Mouse (Mus musculus) embryonic facial prominence, embryonic 10.5 days (tissue): ENCODE measurements around the gene Tmem63a. TPM values are rescaled to one million over a fixed set of nuclear protein-coding genes. Genes with fewer than 3 reads are reported as not detected.

Experiments
- DNase-seq: peaks from one replicate; pipeline ENCODE4 v3.0.0-alpha.2; 2017; ENCODE audit warnings: low spot score
- H3K27ac ChIP-seq: fragments of 300-500 bp; sonication (generic); replicated peaks from 2 replicates; pipeline ENCODE4 v1.5.1; 2016; ENCODE audit warnings: mild to moderate bottlenecking
- H3K27me3 ChIP-seq: fragments of 300-500 bp; sonication (generic); replicated peaks from 2 replicates; pipeline ENCODE4 v1.6.1; 2016; ENCODE audit warnings: low read depth, mild to moderate bottlenecking; ENCODE audit not compliant: poor library complexity, severe bottlenecking
- H3K36me3 ChIP-seq: fragments of 300-500 bp; sonication (generic); replicated peaks from 2 replicates; pipeline ENCODE4 v1.6.1; 2016; ENCODE audit warnings: mild to moderate bottlenecking, moderate library complexity
- H3K4me1 ChIP-seq: fragments of 300-500 bp; sonication (generic); 2 replicates; pipeline ENCODE4 v1.6.1; 2016
- H3K4me3 ChIP-seq: fragments of 300-500 bp; sonication (generic); 2 replicates; pipeline ENCODE4 v1.5.1; 2016; ENCODE audit warnings: mild to moderate bottlenecking, moderate library complexity
- H3K9me3 ChIP-seq: fragments of 300-500 bp; sonication (generic); 2 replicates; pipeline ENCODE4 v1.6.1; 2016; ENCODE audit warnings: mild to moderate bottlenecking
- WGBS: fragments of 180-500 bp; shearing (Covaris S2); methylation state at CpG from one replicate; pipeline ENCODE4 v1.1.7; 2016; 5-methylcytosine and 5-hydroxymethylcytosine counted together
- polyA plus RNA-seq: library from polyadenylated mRNA; unstranded; fragments of >200 nt; fragmentation: Nextera tagmentation; extraction: Ambion mirVana; gene quantifications from 2 replicates; pipeline ENCODE4 v1.2.1, GENCODE M21; 2016

Tmem63a gene
- polyA plus RNA-seq, 1 experiment from 2014 or later, result 4.3 TPM

DNA sequence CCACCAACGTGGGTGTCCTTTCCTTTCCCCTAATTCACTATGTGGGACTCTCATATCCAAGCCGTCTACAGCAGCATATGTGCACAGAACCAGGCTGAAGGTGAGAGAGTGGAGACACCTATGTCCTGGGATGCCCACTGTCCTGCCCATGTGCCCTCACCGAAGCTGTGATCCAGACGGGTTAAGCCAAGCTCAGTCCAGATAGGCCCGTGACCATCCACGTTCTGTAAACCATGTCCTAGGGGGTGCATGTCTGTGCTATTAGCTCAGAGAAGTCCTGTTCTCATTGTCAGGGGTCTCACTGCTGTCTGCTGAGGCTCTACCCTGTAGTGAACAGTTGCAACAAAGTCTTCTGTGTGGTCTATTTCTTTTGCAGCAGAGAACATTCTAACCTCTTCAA, 65.7 kb downstream of the Tmem63a start:
- no peak overlapping the region for H3K27ac ChIP-seq
- no peak for DNase-seq
- H3K4me3 ChIP-seq, result no peak overlapping the region
- no peaks in the 10 kb centered on the region for H3K36me3 ChIP-seq
- H3K4me1 ChIP-seq, result peaks cover 9% of the 10 kb centered on the region; the same call in 1 of the 2 replicates
- H3K27me3 ChIP-seq, result no peaks in the 10 kb centered on the region; the same call in 1 of the 2 replicates
- 91% methylated on average over 6 of the region's 6 CpGs for WGBS
- no peaks in the 10 kb centered on the region for H3K9me3 ChIP-seq

DNA sequence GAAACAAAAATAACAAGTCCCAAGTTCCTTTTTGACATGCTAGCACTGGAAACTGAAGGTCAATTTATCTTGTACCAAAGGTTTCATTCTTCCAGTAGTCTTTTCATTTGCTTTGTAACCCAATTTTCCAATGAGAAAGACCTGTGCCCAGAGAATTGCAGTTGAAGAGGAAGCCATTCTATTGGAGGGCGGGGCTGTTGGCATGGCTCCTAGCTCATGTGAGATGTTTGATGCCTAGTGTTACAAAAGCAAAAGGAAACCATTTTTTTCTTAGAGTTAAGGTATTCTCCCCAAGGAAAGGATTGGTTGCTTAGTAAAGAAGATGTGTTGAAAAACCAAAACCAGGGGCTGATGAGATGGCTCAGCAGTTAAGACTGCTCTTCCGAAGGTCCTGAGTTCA, 66.1 kb downstream of the Tmem63a start:
- WGBS, result 88% methylated on average over 2 of the region's 2 CpGs

DNA sequence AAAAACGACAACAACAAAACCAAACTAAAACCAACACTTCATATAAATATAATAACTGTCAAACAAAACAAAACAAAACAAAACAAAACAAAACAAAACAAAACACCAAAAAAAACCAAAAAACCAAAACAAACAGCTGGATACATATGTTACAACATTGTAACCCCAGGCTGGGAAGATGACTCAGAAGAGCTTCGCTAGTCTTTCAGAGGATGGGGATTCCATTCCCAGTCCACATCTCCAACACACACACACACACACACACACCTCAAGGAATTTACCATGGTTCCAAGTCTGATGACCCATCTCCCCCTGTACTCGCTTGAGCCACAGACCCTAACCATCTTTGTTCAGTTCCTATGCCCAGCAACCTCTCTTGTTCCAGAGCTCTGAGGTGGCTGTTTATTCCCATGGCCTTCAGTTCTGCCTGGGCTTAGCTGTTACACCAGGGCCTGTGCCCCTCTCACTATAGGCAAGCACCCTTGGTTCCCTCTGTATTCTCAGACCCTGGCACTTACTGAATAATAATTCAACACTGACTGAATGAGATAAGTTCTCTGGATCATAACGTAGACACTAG, 67.0 kb downstream of the Tmem63a start:
- no peaks in the 10 kb centered on the region for H3K9me3 ChIP-seq
- H3K4me1 ChIP-seq, result peaks cover 9% of the 10 kb centered on the region; the same call in 1 of the 2 replicates
- H3K36me3 ChIP-seq, result no peaks in the 10 kb centered on the region
- no peak overlapping the region for H3K4me3 ChIP-seq
- WGBS, result 88% methylated on average over 4 of the region's 4 CpGs
- DNase-seq, result no peak
- H3K27ac ChIP-seq, result no peak overlapping the region
- H3K27me3 ChIP-seq, result no peaks in the 10 kb centered on the region; the same call in 1 of the 2 replicates

More for the DNA sequence above, 66.1 kb downstream of the Tmem63a start:
- Histone ChIP-seq H3K27ac (no peak overlapping the region), H3K27me3 (no peaks in the 10 kb centered on the region; the same call in 1 of the 2 replicates), H3K4me3 (no peak overlapping the region), H3K36me3 (no peaks in the 10 kb centered on the region), H3K9me3 (no peaks in the 10 kb centered on the region), H3K4me1 (peaks cover 9% of the 10 kb centered on the region; the same call in 1 of the 2 replicates)
- no peak for DNase-seq

DNA sequence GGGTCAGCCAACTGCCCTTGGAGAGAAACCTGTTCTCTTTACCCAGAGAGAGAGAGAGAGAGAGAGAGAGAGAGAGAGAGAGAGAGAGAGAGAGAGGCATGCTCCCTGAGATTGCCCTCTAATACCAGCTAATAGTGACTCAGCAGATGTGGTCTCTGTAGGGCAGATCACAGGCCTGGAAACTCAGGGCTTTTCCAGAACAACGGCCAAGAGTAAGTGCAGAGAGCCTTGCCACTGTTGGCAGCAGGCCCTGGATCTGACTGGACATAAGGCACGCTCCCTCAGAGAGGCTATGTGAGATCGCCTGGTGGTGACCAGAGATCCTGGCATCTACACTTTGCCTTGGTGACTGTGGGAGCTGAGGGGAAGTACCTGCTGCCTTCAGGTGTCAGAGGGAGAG, 67.6 kb downstream of the Tmem63a start:
- no peak overlapping the region for H3K4me3 ChIP-seq
- WGBS, result 80% methylated on average over 3 of the region's 3 CpGs
- no peaks in the 10 kb centered on the region for H3K9me3 ChIP-seq
- H3K4me1 ChIP-seq, result peaks cover 9% of the 10 kb centered on the region; the same call in 1 of the 2 replicates
- H3K36me3 ChIP-seq, result no peaks in the 10 kb centered on the region
- H3K27ac ChIP-seq, result no peak overlapping the region
- peaks cover 2% of the 10 kb centered on the region; the same call in 1 of the 2 replicates for H3K27me3 ChIP-seq
- DNase-seq, result peak; percentile 6

DNA sequence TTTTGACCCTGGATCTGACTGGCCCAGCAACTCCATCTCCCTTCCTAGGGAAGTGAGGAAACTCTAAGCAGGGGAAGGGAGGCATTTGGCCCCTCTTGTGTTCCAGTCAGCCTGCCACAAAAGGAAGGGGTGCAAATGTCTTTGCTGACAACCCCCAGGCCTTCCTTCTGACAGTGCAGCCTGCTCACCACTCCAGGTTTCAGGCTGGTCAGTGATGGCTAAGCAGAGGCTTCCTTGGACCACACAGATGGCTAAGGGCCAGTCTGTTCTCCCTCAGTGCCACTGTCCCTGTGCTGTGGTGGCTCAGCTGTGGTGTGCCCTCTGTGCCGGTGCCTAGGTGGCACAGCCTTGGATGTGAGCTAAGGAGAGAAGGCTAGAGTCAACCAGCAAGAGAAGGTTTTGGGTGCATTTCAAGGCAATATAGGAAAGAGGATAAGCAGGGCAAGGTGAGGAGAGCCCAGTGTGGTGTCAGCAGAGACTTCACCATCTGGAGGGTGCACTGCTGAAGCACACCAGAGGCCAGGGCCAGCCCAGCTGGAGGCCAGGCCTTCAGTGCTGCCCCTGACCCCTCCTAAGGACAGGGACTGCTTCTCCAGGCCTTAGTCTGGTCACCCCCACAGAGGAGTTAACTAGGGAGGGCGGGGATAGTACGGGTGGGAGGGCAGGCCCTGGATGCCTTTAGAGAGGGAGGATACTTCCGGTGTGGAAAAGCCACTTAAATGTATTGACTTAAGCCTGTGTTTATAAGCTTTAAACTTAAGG, 68.2 kb downstream of the Tmem63a start:
- peaks cover 9% of the 10 kb centered on the region; the same call in 1 of the 2 replicates for H3K4me1 ChIP-seq
- H3K27ac ChIP-seq, result peak overlapping the region; percentile 59

DNA sequence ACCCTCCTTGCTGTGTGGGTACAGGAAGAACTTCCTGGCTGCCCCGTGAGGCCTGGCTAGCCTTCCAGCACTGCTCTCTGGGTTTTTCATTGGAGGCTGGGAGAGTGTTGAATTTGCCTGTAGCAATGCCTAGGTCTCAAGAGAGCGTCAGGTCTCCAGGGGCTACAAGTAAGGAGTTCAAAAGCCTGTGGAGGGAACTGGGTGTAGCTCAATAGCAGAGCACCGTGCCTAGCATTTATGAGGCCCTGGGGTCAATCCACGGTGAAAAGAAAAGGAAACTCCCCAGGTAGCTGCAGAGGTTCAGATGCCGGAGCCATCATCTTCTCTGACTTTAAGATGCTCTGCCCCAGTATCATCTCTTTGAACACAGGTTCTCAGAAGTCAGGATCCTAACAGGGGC, 69.5 kb downstream of the Tmem63a start:
- no peak for DNase-seq
- Histone ChIP-seq H3K4me3 (no peak overlapping the region), H3K4me1 (peaks cover 20% of the 10 kb centered on the region), H3K9me3 (no peaks in the 10 kb centered on the region), H3K36me3 (no peaks in the 10 kb centered on the region), H3K27ac (no peak overlapping the region), H3K27me3 (peaks cover 19% of the 10 kb centered on the region)
- WGBS, result 66% methylated on average over 5 of the region's 5 CpGs

More for the DNA sequence above, 68.2 kb downstream of the Tmem63a start:
- 62% methylated on average over 4 of the region's 4 CpGs for WGBS
- no peak overlapping the region for H3K4me3 ChIP-seq
- peaks cover 8% of the 10 kb centered on the region for H3K27me3 ChIP-seq
- no peaks in the 10 kb centered on the region for H3K36me3 ChIP-seq
- no peak for DNase-seq
- no peaks in the 10 kb centered on the region for H3K9me3 ChIP-seq

DNA sequence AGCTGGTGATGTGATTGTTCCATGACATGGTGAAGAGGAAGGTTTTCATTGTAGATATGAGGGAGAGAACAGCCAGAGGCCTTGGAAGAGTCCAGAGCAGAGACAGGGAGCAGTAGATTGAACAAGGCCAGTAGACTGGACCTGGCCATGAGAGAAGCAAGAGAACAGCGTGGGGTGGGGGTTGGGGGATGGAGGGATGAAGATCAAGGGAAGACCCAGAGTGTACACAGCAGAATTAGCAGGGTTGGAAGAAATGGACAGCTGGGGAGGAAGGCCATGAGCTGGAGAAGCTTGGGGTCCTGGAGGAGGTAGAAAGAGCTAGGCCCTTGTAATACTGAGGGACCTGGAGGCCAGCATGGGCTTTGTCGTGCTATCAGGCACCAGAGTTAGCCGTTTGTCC, 70.3 kb downstream of the Tmem63a start:
- Histone ChIP-seq H3K27ac (no peak overlapping the region), H3K4me3 (no peak overlapping the region), H3K27me3 (peaks cover 23% of the 10 kb centered on the region), H3K9me3 (no peaks in the 10 kb centered on the region), H3K4me1 (peaks cover 28% of the 10 kb centered on the region), H3K36me3 (no peaks in the 10 kb centered on the region)
- WGBS, result 77% methylated on average over 3 of the region's 3 CpGs
- DNase-seq, result no peak

DNA sequence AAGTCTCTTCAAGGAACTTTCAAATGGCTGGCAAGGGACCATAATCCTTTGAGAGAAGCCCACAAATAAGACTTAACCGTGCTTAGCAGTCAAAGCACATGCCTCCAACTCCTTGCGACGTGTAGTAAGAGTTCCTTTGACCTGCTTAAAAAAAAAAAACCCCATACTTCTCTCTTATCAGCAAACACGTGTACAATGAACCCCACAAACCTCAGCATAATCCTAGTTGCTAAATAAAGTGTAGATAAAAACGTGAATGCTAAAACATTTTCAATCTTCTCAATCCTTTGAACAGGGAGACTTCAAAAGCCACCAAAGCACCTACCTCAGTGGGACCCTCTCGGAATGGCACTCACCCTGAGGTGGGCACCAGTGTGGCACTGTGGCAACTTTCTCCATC, 71.3 kb downstream of the Tmem63a start:
- no peak for DNase-seq
- Histone ChIP-seq H3K36me3 (no peaks in the 10 kb centered on the region), H3K4me1 (peaks cover 30% of the 10 kb centered on the region), H3K27me3 (peaks cover 33% of the 10 kb centered on the region), H3K27ac (no peak overlapping the region), H3K4me3 (no peak overlapping the region), H3K9me3 (no peaks in the 10 kb centered on the region)
- WGBS, result 82% methylated on average over 6 of the region's 6 CpGs

DNA sequence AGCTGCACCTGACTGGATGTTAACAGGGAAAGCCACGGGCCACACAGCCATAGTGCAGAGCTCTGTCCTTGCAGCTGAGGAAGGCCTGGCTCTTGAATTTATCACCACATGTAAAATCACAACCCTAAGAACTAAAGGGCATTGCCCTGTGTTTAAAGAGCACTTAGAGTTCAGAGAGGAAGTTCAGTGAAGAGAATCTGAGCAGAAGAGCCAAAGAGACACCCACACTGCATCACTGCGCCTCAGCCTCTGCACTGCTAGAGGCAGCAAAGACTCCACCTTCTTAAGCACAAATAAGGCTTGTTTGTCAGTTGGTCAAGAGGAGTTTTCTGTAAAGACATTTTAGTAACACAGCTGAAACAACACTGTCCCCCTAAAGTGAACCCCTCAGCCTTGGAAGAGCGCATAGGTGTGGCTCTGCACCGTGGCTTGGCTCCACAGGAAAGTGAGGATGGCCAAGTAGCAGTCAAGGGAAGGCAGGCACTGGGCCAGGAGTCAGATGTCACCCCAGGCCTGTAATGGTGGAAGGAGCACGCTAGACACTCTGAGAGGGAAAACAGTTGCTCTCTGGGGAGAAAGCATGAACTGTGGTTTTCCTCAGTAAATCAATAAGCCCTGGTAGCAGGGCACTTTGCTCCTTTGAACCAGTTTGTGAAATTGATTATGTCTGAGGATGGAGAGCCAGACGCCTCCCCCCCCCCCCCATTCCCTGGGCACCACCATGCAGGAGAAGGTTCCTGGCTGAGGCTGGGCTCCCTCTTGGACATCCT, 72.8 kb downstream of the Tmem63a start:
- WGBS, result 79% methylated on average over 6 of the region's 6 CpGs
- H3K36me3 ChIP-seq, result no peaks in the 10 kb centered on the region
- no peak for DNase-seq
- H3K4me3 ChIP-seq, result no peak overlapping the region
- H3K27me3 ChIP-seq, result peaks cover 34% of the 10 kb centered on the region
- peaks cover 28% of the 10 kb centered on the region for H3K4me1 ChIP-seq
- H3K27ac ChIP-seq, result no peak overlapping the region
- H3K9me3 ChIP-seq, result no peaks in the 10 kb centered on the region

DNA sequence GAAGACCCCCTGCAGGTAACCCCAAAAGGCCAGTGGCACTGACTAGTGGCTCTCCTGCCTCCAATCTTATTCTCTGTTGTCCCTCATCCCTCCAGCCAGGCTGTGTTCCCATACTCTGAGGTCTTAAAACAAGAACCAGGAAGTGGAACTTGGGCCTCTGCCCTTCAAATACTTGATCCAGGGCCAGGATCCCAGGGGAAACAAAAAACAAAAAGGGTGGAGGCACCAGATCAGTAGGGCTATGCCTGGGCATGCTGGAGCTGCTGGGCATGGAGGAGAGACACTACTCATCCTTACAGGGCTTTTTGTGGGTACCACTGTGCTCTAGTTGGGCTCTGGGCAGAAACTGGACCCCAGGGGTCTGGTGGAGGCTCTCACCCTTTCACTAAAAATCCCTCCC, 73.4 kb downstream of the Tmem63a start:
- no peak overlapping the region for H3K27ac ChIP-seq
- no peaks in the 10 kb centered on the region for H3K36me3 ChIP-seq
- H3K4me1 ChIP-seq, result peaks cover 22% of the 10 kb centered on the region
- no peaks in the 10 kb centered on the region for H3K9me3 ChIP-seq
- no peak for DNase-seq
- H3K27me3 ChIP-seq, result peaks cover 34% of the 10 kb centered on the region
- H3K4me3 ChIP-seq, result no peak overlapping the region

DNA sequence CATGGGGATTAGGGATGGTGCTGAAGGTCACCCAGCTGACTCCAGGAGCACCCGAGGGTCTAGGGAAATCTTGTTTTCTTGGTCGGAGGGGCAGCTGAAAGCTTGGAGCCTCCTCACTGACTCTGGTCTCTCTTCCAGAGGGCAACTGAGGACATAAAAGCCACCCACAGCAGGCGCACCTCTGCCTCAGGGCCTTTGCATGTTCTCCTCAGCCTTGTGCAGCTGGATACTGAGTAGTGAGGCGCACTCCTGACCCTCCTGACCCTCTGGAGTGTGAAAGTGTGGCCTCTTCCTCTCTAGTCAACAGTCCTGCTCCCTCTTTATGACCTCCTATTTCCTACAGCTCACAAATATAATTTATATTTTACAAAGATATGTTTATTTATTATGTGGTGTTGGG, 73.9 kb downstream of the Tmem63a start:
- Histone ChIP-seq H3K36me3 (no peaks in the 10 kb centered on the region), H3K27ac (no peak overlapping the region), H3K9me3 (no peaks in the 10 kb centered on the region), H3K27me3 (peaks cover 34% of the 10 kb centered on the region), H3K4me3 (peak overlapping the region; percentile 70; the same call in 1 of the 2 replicates), H3K4me1 (peaks cover 21% of the 10 kb centered on the region)
- DNase-seq, result no peak
- 66% methylated on average over 4 of the region's 4 CpGs for WGBS

DNA sequence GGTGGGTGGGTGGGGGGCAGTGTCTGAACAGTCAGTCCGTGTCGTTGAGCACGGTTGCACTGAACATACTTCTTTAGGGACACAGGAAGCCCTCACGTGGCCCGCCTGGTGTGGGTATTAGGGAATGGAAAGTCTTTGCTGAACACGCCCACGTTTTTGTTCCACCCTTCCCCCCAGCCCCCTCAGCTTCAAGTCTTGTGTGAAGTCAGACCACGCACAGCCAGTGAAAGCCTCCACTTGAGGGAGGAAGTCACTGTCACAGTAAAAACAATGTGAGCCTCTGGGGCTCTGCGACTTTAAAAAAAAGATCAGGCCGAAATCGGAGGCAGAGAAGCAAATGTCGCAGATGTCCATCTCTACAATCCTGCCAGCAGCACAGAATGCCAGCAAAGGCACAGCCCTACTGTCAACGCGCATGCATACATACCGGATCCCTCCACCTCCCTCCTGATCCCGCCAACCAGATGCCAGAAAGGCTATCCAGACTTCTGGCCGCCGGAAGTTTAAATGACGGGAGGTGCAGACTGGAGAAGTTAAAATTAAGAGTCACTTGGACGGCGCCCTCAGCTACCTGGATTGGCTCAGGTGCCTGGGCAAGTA, 74.5 kb downstream of the Tmem63a start:
- peak overlapping the region; percentile 70 for H3K4me3 ChIP-seq
- peaks cover 34% of the 10 kb centered on the region for H3K27me3 ChIP-seq
- 7% methylated on average over 21 of the region's 21 CpGs for WGBS
- H3K4me1 ChIP-seq, result peaks cover 21% of the 10 kb centered on the region
- no peaks in the 10 kb centered on the region for H3K36me3 ChIP-seq
- H3K9me3 ChIP-seq, result no peaks in the 10 kb centered on the region
- DNase-seq, result peak; percentile 58
- peak overlapping the region; percentile 55 for H3K27ac ChIP-seq
